ENCODE assay signal across 8 mouse cellular contexts in genomic region chr6:90537941-90538340, GRCm38 (mm10). TPM values are rescaled to one million over a fixed set of nuclear protein-coding genes. Genes with fewer than 3 reads are reported as not detected.
DNase-seq lines count a peak whose midpoint lies in the region; ATAC-seq and TF ChIP-seq lines count a peak whose summit lies in the region.

No protein-coding gene starts in this region.

- intact Hi-C loops in heart, postnatal 14 days (cut with DNase I), result loop anchor here (5.0 to 10.0 kb wide), 2 partner anchors 39 to 853 kb away; no protein-coding TSS in a partner anchor

- ATAC-seq in CD4-positive, CD25-positive, alpha-beta regulatory T cell, adult 4 months, result peak; percentile 58
- peak; percentile 23; the same call in 1 of the 2 replicates for ATAC-seq in neutrophil, adult 5-6 weeks (ENCODE audit: extremely low read depth, insufficient number of reproducible peaks, low FRiP score, poor library complexity, severe bottlenecking)

- 5% methylated on average over 7 of the region's 7 CpGs for WGBS in thymus, adult 2 months

- H3K36me3 ChIP-seq in thymus, adult 2 months (ENCODE audit: control insufficient read depth, insufficient read depth, low read length), result no peaks in the 10 kb centered on the region

- H3K4me1 ChIP-seq in embryonic fibroblast, embryonic 13.5 days (ENCODE audit: control insufficient read depth, insufficient read depth, low read length), result no peaks in the 10 kb centered on the region
- H3K4me1 ChIP-seq in thymus, adult 2 months (replicated peaks; ENCODE audit: control insufficient read depth, insufficient read depth, low read length), result no peaks in the 10 kb centered on the region

- no peak for TF ChIP-seq POLR2A in embryonic fibroblast, embryonic 13.5 days (IDR thresholded peaks at IDR 0.05; ENCODE audit: low read depth, low read length)
- no peak for TF ChIP-seq POLR2A in thymus, adult 2 months (IDR thresholded peaks at IDR 0.05; ENCODE audit: control insufficient read depth, extremely low read depth, insufficient read depth, low read length, poor library complexity)

- H3K27me3 ChIP-seq in thymus, adult 2 months (ENCODE audit: control insufficient read depth, insufficient read depth, low read length), result no peaks in the 10 kb centered on the region

- no peak overlapping the region for H3K27ac ChIP-seq in embryonic fibroblast, embryonic 13.5 days (ENCODE audit: insufficient read depth, low read length)
- H3K27ac ChIP-seq in thymus, adult 2 months (ENCODE audit: control insufficient read depth, insufficient read depth, low read length), result no peak overlapping the region

- TF ChIP-seq CTCF in embryonic fibroblast, embryonic 13.5 days (IDR thresholded peaks at IDR 0.05; ENCODE audit: borderline replicate concordance, insufficient read depth, low read length), result peak; percentile 86
- TF ChIP-seq CTCF in thymus, adult 2 months (IDR thresholded peaks at IDR 0.05; ENCODE audit: borderline replicate concordance, control insufficient read depth, extremely low read depth, insufficient read depth, low read length, poor library complexity), result peak; percentile 94

- no peak overlapping the region for H3K4me3 ChIP-seq in embryonic fibroblast, embryonic 13.5 days (ENCODE audit: insufficient read depth, low read length)
- H3K4me3 ChIP-seq in thymus, adult 2 months (ENCODE audit: control insufficient read depth, insufficient read depth, low read length), result no peak overlapping the region

- peak; percentile 60 to 65 for DNase-seq in adrenal gland, postnatal 4 days (ENCODE audit: low spot score in 2 of 2)
- DNase-seq in heart, postnatal 14 days, result peak; percentile 85 to 90
- peak; percentile 75 to 94 for DNase-seq in layer of hippocampus, adult 18-20 months (ENCODE audit: low spot score in 2 of 2)
- peak; percentile 80 to 86 for DNase-seq in lung, adult 18-20 months
- DNase-seq in thymus, adult 2 months, result peak; percentile 82

RNA-seq across cellular contexts. Expression of gene Aldh1l1, which starts 51.7 kb away (rescaled TPM):
- polyA plus RNA-seq in CD4-positive, CD25-positive, alpha-beta regulatory T cell, adult 4 months (2017; shearing (Covaris generic)), result 1 to 10 TPM; 1.4 to 5.1 TPM
- total RNA-seq in adrenal gland, postnatal 4 days (2021), result 10 to 100 TPM; 70.6 to 81.5 TPM
- 3.1 and 4.0 TPM in 2 replicates for polyA plus RNA-seq in embryonic fibroblast, embryonic 13.5 days (2011; ENCODE audit: insufficient read length, low read depth, missing spikeins)
- total RNA-seq in heart, postnatal 14 days (2021), result 1 to 10 TPM in 1 of 2 experiments, under 1 TPM in 1; 0.90 to 2.7 TPM
- 10 to 100 TPM; 40.1 to 43.6 TPM for total RNA-seq in layer of hippocampus, adult 18-20 months (2021)
- not detected in 2 replicates for total RNA-seq in neutrophil, adult 5-6 weeks (2017)
- 14.0 and 14.8 TPM in 2 replicates for polyA plus RNA-seq in thymus, adult 2 months (2012; rRNA removed)

Comparison
In these comparisons a context has a peak if more than half of its experiments do, and no peak if none do; other contexts are left out.
1. RNA of gene Aldh1l1, which starts 51.7 kb away (total RNA-seq): 70.6 to 81.5 TPM in adrenal gland, postnatal 4 days and 40.1 to 43.6 TPM in layer of hippocampus, adult 18-20 months; 0.90 to 2.7 TPM in heart, postnatal 14 days and not detected in neutrophil, adult 5-6 weeks; every median in the first group is over 10 times any median in the second.
2. Peak in every context shown above with its lines, with median percentiles within 50 percentile points of each other: DNase-seq.